Mouse (Mus musculus) kidney, embryonic 14.5 days (tissue): ENCODE results near the gene Ccdc40. TPM values are rescaled to one million over a fixed set of nuclear protein-coding genes. Genes with fewer than 3 reads are reported as not detected.

Experiments used
- ATAC-seq: fragments of 200-750 bp; cut with Nextera tagmentation; 2 replicates; pipeline ENCODE4 v1.8.0; 2017; ENCODE audit warnings: moderate number of reproducible peaks, mild to moderate bottlenecking, moderate TSS enrichment, moderate library complexity; ENCODE audit not compliant: low FRiP score, low TSS enrichment
- H3K27ac ChIP-seq: fragments of 300-500 bp; sonication (generic); 2 replicates; pipeline ENCODE4 v1.5.1; 2014; ENCODE audit warnings: low read depth, mild to moderate bottlenecking, low read length, moderate library complexity, mixed read lengths
- H3K27me3 ChIP-seq: fragments of 300-500 bp; sonication (generic); 2 replicates; pipeline ENCODE4 v1.6.1; 2014; ENCODE audit warnings: mild to moderate bottlenecking, low read length; ENCODE audit not compliant: control insufficient read depth, insufficient read depth
- H3K36me3 ChIP-seq: fragments of 300-500 bp; sonication (generic); 2 replicates; pipeline ENCODE4 v1.6.1; 2014; ENCODE audit warnings: low read length, mixed read lengths; ENCODE audit not compliant: control insufficient read depth, insufficient read depth
- H3K4me1 ChIP-seq: fragments of 300-500 bp; sonication (generic); 2 replicates; pipeline ENCODE4 v1.6.1; 2014; ENCODE audit warnings: low read length, mixed read lengths; ENCODE audit not compliant: control insufficient read depth, insufficient read depth
- H3K4me2 ChIP-seq: fragments of 300-500 bp; sonication (generic); replicated peaks from 2 replicates; pipeline ENCODE4 v1.6.1; 2014; ENCODE audit warnings: low read depth, mild to moderate bottlenecking, low read length
- H3K4me3 ChIP-seq: fragments of 300-500 bp; sonication (generic); 2 replicates; pipeline ENCODE4 v1.5.1; 2014; ENCODE audit warnings: mild to moderate bottlenecking, low read length
- H3K9ac ChIP-seq: fragments of 300-500 bp; sonication (generic); 2 replicates; pipeline ENCODE4 v1.6.1; 2014; ENCODE audit warnings: low read depth, mild to moderate bottlenecking, low read length, moderate library complexity
- H3K9me3 ChIP-seq: fragments of 300-500 bp; sonication (generic); 2 replicates; pipeline ENCODE4 v1.6.1; 2016; ENCODE audit warnings: low read length; ENCODE audit not compliant: control insufficient read depth
- WGBS: fragments of 180-500 bp; shearing (Covaris S2); extraction: QIAGEN DNeasy Blood & Tissue Kit; methylation state at CpG from one replicate; pipeline ENCODE4 v1.1.7; 2014; 5-methylcytosine and 5-hydroxymethylcytosine counted together
- polyA plus RNA-seq: library from polyadenylated mRNA; unstranded; fragments of >200 nt; fragmentation: Nextera tagmentation; extraction: Ambion mirVana; gene quantifications from 2 replicates; pipeline ENCODE4 v1.2.1, GENCODE M21; 2014

Gene Ccdc40
- polyA plus RNA-seq, 1 experiment from 2014 or later = 6.4 TPM

- H3K4me1 ChIP-seq = peaks cover 12% of the 10 kb centered on the region; the same call in 1 of the 2 replicates
- H3K27me3 ChIP-seq = no peaks in the 10 kb centered on the region
- no peak overlapping the region for H3K4me2 ChIP-seq
- ATAC-seq = no peak
- no peak overlapping the region for H3K9ac ChIP-seq
- H3K4me3 ChIP-seq = no peak overlapping the region
- H3K27ac ChIP-seq = no peak overlapping the region
- H3K9me3 ChIP-seq = no peaks in the 10 kb centered on the region
- H3K36me3 ChIP-seq = no peaks in the 10 kb centered on the region
- 93% methylated on average over 3 of the region's 3 CpGs for WGBS
Observed at GRCm38 (mm10) chr11:119189319-119189718, 39.1 kb upstream of the Ccdc40 start.

DNA sequence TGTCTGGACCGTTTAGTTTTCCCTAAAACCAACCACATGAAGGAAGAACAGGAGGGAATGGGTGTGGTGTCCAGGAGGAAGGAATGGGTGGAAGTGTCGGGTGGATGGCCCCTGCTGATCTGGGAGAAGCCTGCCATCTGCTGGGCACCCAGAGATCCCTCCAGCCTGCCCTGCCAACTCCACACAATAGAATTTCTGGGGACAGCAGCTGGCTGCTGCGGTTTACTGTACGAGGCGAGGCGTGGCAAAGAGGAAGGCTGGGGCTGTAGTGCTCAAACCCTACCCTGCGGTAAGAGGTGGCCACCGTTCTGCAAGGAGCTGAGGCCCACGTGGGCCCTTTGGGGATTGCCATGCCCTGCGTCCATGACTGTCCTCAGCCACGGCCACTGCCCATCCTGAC is 37.9 kb upstream of the Ccdc40 start:
- H3K4me3 ChIP-seq = no peak overlapping the region
- no peaks in the 10 kb centered on the region for H3K9me3 ChIP-seq
- no peak overlapping the region for H3K27ac ChIP-seq
- no peaks in the 10 kb centered on the region for H3K27me3 ChIP-seq
- H3K36me3 ChIP-seq = no peaks in the 10 kb centered on the region
- H3K9ac ChIP-seq = no peak overlapping the region; the same call in 1 of the 2 replicates
- H3K4me2 ChIP-seq = no peak overlapping the region
- 24% methylated on average over 11 of the region's 11 CpGs for WGBS
- H3K4me1 ChIP-seq = peaks cover 12% of the 10 kb centered on the region; the same call in 1 of the 2 replicates
- ATAC-seq = peak; percentile 53

GRCm38 (mm10) chr11:119191606-119192081 is 36.7 kb upstream of the Ccdc40 start:
- WGBS = 77% methylated on average over 9 of the region's 9 CpGs
- no peak for ATAC-seq

DNA sequence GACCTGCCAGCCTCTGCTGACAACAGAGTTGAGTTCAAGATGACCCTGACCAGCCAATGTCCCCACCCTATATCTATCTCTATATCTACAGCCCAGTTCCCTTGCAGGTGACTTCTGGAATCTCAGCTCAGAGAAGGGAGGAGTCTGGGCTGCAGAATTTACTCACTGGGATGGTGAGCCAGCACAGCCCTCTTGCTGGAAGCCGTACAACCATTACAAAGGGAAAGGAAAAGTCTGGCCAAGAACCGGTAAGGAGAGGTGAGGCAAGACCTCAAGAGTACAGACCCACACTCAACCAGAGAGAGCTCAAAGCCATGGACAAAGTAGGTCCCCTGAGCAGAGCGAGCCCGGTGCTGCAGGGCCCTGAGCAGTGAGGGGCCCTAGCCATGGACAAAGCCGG is 36.2 kb upstream of the Ccdc40 start:
- ATAC-seq = no peak
- WGBS = 84% methylated on average over 5 of the region's 5 CpGs

More at GRCm38 (mm10) chr11:119191606-119192081, 36.7 kb upstream of the Ccdc40 start:
- no peak overlapping the region for H3K27ac ChIP-seq
- H3K9me3 ChIP-seq = no peaks in the 10 kb centered on the region
- no peaks in the 10 kb centered on the region for H3K36me3 ChIP-seq
- H3K4me3 ChIP-seq = no peak overlapping the region
- no peak overlapping the region for H3K9ac ChIP-seq
- H3K4me1 ChIP-seq = peaks cover 12% of the 10 kb centered on the region; the same call in 1 of the 2 replicates
- H3K4me2 ChIP-seq = no peak overlapping the region
- no peaks in the 10 kb centered on the region for H3K27me3 ChIP-seq

DNA sequence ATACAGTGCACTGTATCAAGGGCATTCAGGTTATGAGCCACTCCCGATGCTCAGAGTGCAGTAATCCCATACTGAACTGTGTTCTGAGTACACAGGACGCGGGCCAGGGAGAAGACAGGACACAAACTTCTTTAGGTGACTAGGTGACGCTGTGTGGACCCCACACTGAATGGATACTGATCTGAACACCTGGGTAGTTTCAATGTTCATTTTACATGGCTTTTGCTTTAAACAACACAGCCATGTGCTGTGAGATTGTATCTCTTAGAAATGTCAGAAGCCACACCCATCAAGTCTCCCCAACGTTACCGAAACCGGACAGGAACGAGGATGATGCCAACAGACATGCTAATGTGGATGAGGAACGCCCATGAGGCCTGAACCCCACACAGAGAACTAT is 35.8 kb upstream of the Ccdc40 start:
- H3K4me1 ChIP-seq = peaks cover 6% of the 10 kb centered on the region; the same call in 1 of the 2 replicates
- H3K27ac ChIP-seq = no peak overlapping the region
- no peak overlapping the region for H3K9ac ChIP-seq
- H3K4me2 ChIP-seq = no peak overlapping the region
- 80% methylated on average over 9 of the region's 9 CpGs for WGBS
- H3K27me3 ChIP-seq = no peaks in the 10 kb centered on the region
- no peak for ATAC-seq
- no peak overlapping the region for H3K4me3 ChIP-seq
- H3K36me3 ChIP-seq = no peaks in the 10 kb centered on the region
- no peaks in the 10 kb centered on the region for H3K9me3 ChIP-seq

More for the DNA sequence above, 36.2 kb upstream of the Ccdc40 start:
- H3K4me3 ChIP-seq = no peak overlapping the region
- no peak overlapping the region for H3K4me2 ChIP-seq
- H3K27me3 ChIP-seq = no peaks in the 10 kb centered on the region
- no peaks in the 10 kb centered on the region for H3K9me3 ChIP-seq
- no peaks in the 10 kb centered on the region for H3K36me3 ChIP-seq
- peaks cover 9% of the 10 kb centered on the region; the same call in 1 of the 2 replicates for H3K4me1 ChIP-seq
- H3K27ac ChIP-seq = no peak overlapping the region
- no peak overlapping the region for H3K9ac ChIP-seq

GRCm38 (mm10) chr11:119197618-119198563 is 30.5 kb upstream of the Ccdc40 start:
- no peak overlapping the region for H3K27ac ChIP-seq
- no peak overlapping the region for H3K4me3 ChIP-seq
- peaks cover 2% of the 10 kb centered on the region; the same call in 1 of the 2 replicates for H3K36me3 ChIP-seq
- ATAC-seq = no peak
- no peak overlapping the region for H3K9ac ChIP-seq
- no peaks in the 10 kb centered on the region for H3K27me3 ChIP-seq
- H3K4me2 ChIP-seq = no peak overlapping the region
- H3K9me3 ChIP-seq = no peaks in the 10 kb centered on the region
- WGBS = 89% methylated on average over 18 of the region's 18 CpGs
- H3K4me1 ChIP-seq = no peaks in the 10 kb centered on the region

DNA sequence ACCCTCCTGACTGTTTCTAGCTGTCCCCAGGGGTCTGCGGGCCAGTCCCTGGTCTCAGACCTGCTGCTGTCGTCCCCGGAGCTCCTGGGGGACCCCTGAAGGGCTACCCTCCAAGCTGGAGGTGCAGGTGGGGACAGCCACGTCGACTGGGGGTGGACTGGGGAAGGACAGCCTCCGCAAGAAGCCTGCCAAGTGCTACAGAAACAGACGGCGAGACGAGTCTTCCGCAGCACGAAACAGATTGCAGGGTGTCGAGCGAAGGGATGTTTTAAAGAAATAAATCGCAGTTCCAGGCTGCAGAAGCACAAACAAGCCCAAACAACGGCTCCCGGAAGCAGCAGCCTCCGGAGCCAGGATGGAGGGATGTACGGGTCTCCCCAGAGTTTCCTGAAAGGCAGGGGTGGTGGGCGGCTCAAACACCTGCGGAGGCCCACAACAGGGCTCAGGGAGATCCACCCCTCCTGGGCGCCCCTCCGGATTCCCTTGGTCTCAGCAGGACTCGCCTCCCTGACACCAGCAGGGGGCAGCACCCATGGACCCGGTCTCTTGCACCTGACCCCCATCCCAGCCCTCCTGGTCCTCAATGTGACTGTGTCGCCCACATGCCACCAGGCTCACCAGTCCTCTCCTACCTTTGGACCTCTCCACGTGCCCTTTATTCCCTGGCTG is 29.7 kb upstream of the Ccdc40 start:
- ATAC-seq = no peak
- 52% methylated on average over 26 of the region's 26 CpGs for WGBS
- no peak overlapping the region for H3K4me2 ChIP-seq
- no peak overlapping the region for H3K4me3 ChIP-seq
- no peaks in the 10 kb centered on the region for H3K4me1 ChIP-seq
- H3K9me3 ChIP-seq = no peaks in the 10 kb centered on the region
- H3K9ac ChIP-seq = 0 out of 2 replicates have a peak overlapping the region, but pooled peaks have one; percentile 18
- no peak overlapping the region for H3K27ac ChIP-seq
- H3K27me3 ChIP-seq = no peaks in the 10 kb centered on the region
- peaks cover 2% of the 10 kb centered on the region; the same call in 1 of the 2 replicates for H3K36me3 ChIP-seq

- Histone ChIP-seq H3K27ac (no peak overlapping the region), H3K9me3 (no peaks in the 10 kb centered on the region), H3K4me2 (no peak overlapping the region), H3K9ac (no peak overlapping the region), H3K27me3 (no peaks in the 10 kb centered on the region), H3K36me3 (peaks cover 2% of the 10 kb centered on the region; the same call in 1 of the 2 replicates), H3K4me3 (no peak overlapping the region), H3K4me1 (no peaks in the 10 kb centered on the region)
- no peak for ATAC-seq
- 80% methylated on average over 4 of the region's 4 CpGs for WGBS
Observed at GRCm38 (mm10) chr11:119199233-119199601, 29.2 kb upstream of the Ccdc40 start.
